Mouse (Mus musculus): ENCODE results near the gene Ethe1. TPM values are rescaled to one million over a fixed set of nuclear protein-coding genes. Genes with fewer than 3 reads are reported as not detected.

The Ethe1 gene
- total RNA-seq, 2 experiments from 2014 or later = 11.9 to 13.0 TPM

GRCm38 (mm10) chr7:24638026-24638856 is 50.9 kb downstream of the Ethe1 start:
- intact Hi-C loops (cut with DNase I) = no loop called here

GRCm38 (mm10) chr7:24640450-24640849 is 53.1 kb downstream of the Ethe1 start:
- intact Hi-C loops (cut with DNase I) = no loop called here
- no peak for DNase-seq (ENCODE audit: extremely low spot score in 1 of 2, low spot score in 2 of 2)

More at GRCm38 (mm10) chr7:24638026-24638856, 50.9 kb downstream of the Ethe1 start:
- no peak for DNase-seq (ENCODE audit: extremely low spot score in 1 of 2, low spot score in 2 of 2)

- intact Hi-C loops (cut with DNase I) = no loop called here
Measured at GRCm38 (mm10) chr7:24642491-24642890, 55.1 kb downstream of the Ethe1 start.

GRCm38 (mm10) chr7:24644492-24644891 is 57.1 kb downstream of the Ethe1 start:
- DNase-seq (ENCODE audit: extremely low spot score in 1 of 2, low spot score in 2 of 2) = no peak
- intact Hi-C loops (cut with DNase I) = no loop called here

More at GRCm38 (mm10) chr7:24642491-24642890, 55.1 kb downstream of the Ethe1 start:
- peak; percentile 23 to 51 for DNase-seq (ENCODE audit: extremely low spot score in 1 of 2, low spot score in 2 of 2)

- intact Hi-C loops (cut with DNase I) = no loop called here
- DNase-seq (ENCODE audit: extremely low spot score in 1 of 2, low spot score in 2 of 2) = no peak
Measured at GRCm38 (mm10) chr7:24644996-24645395, 57.7 kb downstream of the Ethe1 start.

GRCm38 (mm10) chr7:24646486-24646885 is 59.1 kb downstream of the Ethe1 start:
- no peak for DNase-seq (ENCODE audit: extremely low spot score in 1 of 2, low spot score in 2 of 2)
- intact Hi-C loops (cut with DNase I) = no loop called here

- DNase-seq (ENCODE audit: extremely low spot score in 1 of 2, low spot score in 2 of 2) = peak in 1 of 2 experiments; percentile 15
- intact Hi-C loops (cut with DNase I) = no loop called here
Measured at GRCm38 (mm10) chr7:24653681-24654080, 66.3 kb downstream of the Ethe1 start.

Other genes with a start within 250 kb of the Ethe1 start
- gene Lypd5, start 238.3 kb upstream of the Ethe1 start, total RNA-seq (2021) = under 1 TPM in 1 of 2 experiments, not detected in 1; 0.15 TPM
- under 1 TPM; 0.17 to 0.41 TPM for gene Kcnn4, start 217.3 kb upstream of the Ethe1 start, total RNA-seq (2021)
- 10 to 100 TPM; 34.1 to 39.1 TPM for gene Smg9, start 187.9 kb upstream of the Ethe1 start, total RNA-seq (2021)
- gene Irgc1, start 135.2 kb upstream of the Ethe1 start, total RNA-seq (2021) = under 1 TPM in 1 of 2 experiments, not detected in 1; 0.20 TPM
- 1 to 10 TPM in 1 of 2 experiments, under 1 TPM in 1; 0.85 to 1.4 TPM for gene Plaur, start 125.1 kb upstream of the Ethe1 start, total RNA-seq (2021)
- gene Cadm4, start 105.5 kb upstream of the Ethe1 start, total RNA-seq (2021) = 100 to 1,000 TPM; 305 to 320 TPM
- gene Zfp428, start 80.5 kb upstream of the Ethe1 start, total RNA-seq (2021) = 10 to 100 TPM; 61.9 to 67.5 TPM
- gene AC161166.1, start 75.1 kb upstream of the Ethe1 start, total RNA-seq (2021) = not detected
- 100 to 1,000 TPM; 105 to 110 TPM for gene Irgq, start 56.9 kb upstream of the Ethe1 start, total RNA-seq (2021)
- gene Pinlyp, start 41.4 kb upstream of the Ethe1 start, total RNA-seq (2021) = not detected
- 10 to 100 TPM; 32.5 to 41.2 TPM for gene Xrcc1, start 41.3 kb upstream of the Ethe1 start, total RNA-seq (2021)
- gene Zfp575, start 98 bp downstream of the Ethe1 start, total RNA-seq (2021) = 1 to 10 TPM; 7.7 to 8.3 TPM
- under 1 TPM; 0.41 to 0.54 TPM for gene Phldb3, start 23.2 kb downstream of the Ethe1 start, total RNA-seq (2021)
- gene Lypd3, start 49.0 kb downstream of the Ethe1 start, total RNA-seq (2021) = under 1 TPM; 0.47 to 0.57 TPM
- not detected for gene Tex101, start 89.1 kb downstream of the Ethe1 start, total RNA-seq (2021)
- not detected for gene BC049730, start 121.7 kb downstream of the Ethe1 start, total RNA-seq (2021)
- gene Gm4763, start 139.4 kb downstream of the Ethe1 start, total RNA-seq (2021) = not detected
- gene Cd177, start 172.8 kb downstream of the Ethe1 start, total RNA-seq (2021) = not detected
- under 1 TPM in 1 of 2 experiments, not detected in 1; 0.41 TPM for gene Ceacam10, start 189.7 kb downstream of the Ethe1 start, total RNA-seq (2021)

Data from left cerebral cortex, postnatal 10 days (tissue).